Mouse (Mus musculus) fibroblast of lung, adult 2 months (primary cell): ENCODE data around the gene Ces1b.

Source experiments
- DNase-seq: peaks from one replicate; pipeline ENCODE4 v3.0.0-alpha.2; 2011; ENCODE audit warnings: low read depth

Ces1b gene

DNA sequence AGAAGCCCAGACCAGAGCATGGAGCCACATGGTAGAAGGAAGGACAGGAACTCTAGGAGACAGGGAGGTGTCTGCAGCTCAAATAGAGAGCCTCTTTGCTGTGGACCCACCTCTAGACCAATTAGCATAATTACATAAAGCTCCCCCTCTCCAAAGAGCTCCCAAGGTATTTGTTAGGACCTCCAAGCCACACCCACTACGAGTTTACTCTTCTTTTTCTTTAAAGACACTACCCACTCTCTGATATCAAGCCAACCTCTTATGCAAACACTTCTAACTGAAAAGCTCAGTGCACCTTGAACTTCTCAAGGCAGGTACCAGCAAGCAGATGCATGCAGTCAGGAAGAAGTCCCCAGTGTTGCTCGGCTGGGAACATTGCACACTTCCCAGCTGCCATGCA lies at the start of gene Ces1b:
Ces1b (minus strand) TSS at position 131 of the 400 bp plus-strand sequence.
- DNase-seq, result no peak

DNA sequence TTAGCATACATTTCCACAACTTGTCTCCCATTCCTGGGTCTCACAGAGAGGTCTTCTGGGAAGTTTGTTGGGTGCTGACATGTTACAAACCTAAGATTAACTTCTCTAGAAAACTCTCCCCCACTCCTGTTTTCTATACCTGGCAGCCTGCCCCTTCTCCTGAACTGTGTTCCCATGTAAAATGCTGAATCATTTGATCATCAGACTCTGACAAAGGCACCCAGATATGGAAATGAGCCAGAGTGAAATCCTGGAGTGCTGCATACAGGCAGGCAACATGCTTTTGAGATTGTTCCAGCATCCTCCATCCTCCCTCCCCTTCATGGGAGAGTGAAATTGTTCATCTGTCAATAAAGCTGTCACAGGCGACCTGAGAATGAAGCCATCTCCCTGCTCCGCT lies 46.7 kb upstream of the Ces1b start:
- no peak for DNase-seq

DNA sequence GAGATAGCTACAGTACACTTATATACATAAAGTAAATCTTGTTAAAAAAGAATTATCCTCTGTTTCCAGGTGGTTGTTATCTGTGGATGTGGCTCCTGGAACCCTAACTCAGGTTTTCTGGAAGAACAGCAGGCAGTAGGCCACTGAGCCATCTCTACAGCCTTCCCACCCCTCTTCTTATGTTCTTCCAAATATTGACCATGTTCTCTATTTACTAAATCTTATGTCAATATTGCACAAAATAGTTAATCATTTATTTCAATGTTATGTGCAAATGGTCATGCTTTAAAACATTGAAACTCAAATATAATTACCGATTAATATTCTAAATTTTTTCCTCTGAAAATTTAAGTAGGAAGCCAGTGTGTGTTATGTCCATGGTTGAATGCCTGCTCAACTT lies 42.2 kb upstream of the Ces1b start:
- DNase-seq, result no peak

DNA sequence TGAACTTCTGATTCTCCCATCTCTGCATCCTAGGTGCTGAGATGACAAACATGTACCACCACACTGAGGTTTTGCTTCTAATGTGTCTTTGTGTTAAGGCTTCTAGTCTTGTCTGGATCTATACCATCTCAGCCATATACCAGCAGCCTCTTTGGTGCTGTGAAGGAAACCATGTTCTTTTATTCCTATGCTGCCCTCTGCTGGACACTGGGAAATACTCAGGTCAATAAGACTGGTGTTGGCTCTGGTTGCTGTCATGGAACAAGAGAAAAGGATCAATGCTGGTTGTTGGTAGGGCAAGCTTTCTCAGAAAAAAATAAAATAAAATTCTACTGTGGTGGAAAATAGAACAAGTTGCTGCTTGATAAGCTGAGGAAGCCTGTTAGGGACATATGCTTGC lies 15.6 kb upstream of the Ces1b start:
- peak; percentile 4 for DNase-seq

DNA sequence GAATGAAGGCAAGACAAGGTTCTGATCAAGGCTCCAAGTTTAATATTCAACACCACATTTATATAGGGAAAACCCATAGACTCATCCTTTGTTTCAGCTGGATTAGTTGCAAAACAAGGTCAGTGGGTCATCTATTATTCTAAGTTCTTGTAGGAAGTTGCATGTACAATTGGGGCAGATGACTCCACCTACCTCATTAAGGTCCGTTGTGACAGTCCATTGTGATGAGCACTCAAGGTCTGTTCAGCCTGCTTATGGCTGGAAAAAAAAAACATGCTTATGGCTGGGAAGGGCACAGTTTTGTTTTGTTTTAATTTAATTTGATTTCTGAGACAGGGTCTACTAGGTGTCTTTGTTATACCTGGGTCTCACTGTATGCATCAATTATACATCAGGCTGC lies 11.5 kb upstream of the Ces1b start:
- DNase-seq, result no peak

DNA sequence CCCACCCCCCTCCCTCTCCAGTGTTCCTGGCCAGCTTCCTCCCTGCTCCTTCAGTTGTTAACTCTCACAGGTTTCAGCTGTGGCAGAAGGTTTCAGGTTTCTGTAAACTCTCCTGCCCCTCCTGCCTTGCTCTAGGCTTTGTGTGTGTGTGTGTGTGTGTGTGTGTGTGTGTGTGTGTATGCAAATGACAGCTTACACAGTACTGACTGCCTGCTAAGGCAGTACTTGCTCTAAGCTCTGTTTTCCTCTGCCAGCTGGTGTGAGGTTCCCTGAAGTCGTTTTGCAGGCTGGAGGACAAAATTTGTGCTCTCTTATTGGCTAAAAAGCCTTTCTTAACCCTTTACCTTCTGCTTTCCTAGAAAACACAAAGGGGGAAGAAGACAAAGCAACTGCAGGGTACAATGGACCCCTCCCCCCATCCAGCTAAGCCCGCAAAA lies 8.9 kb upstream of the Ces1b start:
- DNase-seq, result no peak

DNA sequence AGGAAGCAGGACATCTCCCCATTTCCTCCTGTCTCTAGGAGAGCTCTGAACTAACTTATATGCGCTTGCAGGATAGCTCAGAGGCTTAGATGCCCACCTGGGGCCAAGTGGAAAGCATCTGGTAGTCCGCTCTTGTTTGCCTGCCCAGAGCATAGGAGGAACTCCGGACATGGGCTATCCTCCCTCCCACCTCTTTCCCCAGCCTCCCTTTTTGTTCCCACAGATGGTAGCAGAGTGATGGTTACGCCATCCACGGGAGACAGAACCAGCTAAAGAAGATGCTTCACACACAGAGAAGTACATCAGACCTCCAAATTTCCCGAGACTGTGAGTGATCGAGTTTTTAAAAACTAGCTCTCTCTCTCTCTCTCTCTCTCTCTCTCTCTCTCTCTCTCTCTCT lies 8.4 kb upstream of the Ces1b start:
- no peak for DNase-seq

DNA sequence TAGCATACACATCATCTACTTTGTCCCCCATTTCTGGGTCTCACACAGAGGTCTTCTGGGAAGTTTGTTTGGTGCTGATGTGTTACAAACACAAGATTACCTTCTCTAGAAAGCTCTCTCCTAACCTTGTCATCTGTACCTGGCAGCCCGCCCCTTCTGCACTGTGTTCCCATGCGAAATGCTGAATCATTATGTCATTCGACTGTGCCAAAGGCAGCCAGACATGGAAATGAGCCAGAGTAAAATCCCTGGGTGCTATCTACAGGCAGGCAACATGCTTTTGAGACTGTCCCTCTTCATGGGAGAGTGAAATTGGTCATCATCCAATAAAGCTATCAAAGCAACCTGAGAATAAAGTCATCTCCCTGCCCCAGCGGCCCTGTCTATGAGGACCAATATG lies 4.6 kb downstream of the Ces1b start:
- no peak for DNase-seq

DNA sequence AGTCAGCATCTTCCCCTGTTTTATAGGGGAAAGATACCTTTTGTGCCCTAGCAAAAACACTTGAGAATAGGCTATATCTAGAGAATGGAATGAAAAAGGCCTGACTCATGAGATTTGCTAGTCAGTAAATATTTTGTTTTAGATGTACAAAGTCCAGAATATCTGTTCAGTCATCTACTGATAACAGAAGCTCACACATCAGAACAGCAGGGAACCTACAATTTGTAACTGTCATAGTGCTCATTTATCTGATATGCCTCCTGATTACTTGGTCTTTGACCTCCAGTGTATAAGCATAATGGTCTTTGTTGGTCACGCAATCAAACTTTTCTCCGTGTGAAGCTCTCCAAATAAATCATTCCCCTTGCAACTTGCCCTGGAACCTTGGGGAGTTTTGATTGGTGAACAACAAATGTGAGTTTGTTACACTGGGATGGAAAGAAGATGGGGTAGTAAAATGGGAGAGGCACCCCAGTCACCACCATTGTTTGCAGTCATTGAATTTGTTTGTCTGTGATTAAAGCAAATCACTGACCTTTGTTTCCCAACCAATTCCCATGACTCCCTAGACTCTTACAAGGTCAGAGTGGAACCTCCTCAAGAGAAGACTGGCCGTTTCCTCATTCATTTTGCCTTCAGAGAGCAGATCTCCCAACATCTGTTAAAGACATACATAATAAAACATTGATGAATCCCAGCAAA lies 16.2 kb downstream of the Ces1b start:
- DNase-seq, result no peak

DNA sequence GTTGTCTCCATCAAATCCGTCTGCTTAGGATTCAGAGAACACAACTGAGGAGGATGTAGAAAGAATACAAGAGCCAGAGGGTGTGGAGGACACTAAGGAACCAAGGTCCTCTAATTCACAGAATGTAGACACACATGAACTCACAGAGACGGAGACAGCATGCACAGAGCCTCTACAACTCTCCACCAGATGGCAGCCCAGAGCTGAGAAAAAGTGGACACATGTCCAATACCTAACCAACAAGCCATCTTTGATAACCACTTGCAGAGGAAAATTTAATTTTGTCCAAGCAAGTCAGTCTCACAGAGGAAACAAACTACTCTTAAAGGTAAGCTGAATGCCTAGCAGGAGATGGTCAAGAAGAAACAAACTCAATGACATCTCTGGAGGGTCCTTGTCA lies 20.6 kb downstream of the Ces1b start:
- no peak for DNase-seq

DNA sequence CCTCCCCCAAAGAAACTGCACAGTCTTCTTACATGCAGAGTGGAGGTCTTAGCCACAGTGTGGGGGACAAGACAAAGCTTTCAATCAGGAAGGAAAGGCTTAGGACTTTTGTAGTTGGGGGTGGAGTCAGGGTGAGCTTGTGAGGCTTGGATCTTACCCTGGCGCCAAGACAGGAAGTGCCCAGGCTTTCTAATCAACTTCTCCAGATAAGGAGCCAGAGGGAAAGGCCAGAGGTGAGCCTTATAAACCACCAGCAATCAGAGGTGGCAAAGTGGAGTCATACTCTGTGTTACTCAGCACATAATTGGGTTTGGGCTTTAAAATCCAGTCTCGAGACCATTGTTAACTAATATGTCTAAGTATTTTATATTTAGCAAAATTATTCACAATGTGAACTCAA lies 24.6 kb downstream of the Ces1b start:
- DNase-seq, result no peak

DNA sequence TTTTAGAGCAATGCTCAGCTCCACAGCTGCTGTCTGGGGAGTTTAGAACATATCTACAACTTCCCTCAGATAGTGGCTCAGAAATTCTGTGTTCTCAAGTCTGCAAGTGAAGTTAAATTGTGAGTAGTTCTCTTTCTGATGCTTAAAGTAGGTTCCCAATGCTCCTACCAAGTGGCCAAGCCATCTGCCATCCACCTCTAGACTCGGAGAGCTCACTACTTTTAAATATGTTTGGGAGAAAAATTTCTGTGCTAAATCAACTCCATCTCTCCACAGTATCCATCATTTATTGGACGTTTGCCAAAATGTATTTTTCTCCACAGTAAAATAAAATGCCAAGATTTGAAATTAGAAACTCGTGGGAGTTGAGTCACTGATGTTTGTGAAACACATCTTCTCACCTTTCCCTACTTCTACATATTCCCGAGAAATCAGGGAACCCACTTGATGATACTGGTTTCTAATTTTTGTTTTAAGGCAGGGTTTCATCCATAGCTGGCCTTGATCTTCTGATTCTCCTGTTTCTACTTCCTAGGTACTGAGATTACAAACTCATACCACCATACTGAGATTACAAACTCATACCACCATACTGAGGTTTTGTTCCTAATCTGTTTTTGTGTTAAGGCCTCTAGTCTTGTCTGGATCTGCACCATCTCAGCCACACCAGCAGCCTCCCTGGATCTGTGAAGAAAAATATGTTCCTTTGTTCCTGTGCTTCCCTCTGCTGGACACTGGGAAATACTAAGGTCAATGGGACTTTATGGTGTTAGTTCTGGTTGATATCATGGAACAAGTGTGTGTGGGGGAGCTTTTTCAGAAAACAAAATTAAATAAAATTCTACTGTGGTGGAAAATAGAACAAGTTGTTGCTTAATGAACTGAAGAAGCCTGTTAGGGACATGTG lies 31.1 kb downstream of the Ces1b start:
- peak; percentile 54 for DNase-seq

DNA sequence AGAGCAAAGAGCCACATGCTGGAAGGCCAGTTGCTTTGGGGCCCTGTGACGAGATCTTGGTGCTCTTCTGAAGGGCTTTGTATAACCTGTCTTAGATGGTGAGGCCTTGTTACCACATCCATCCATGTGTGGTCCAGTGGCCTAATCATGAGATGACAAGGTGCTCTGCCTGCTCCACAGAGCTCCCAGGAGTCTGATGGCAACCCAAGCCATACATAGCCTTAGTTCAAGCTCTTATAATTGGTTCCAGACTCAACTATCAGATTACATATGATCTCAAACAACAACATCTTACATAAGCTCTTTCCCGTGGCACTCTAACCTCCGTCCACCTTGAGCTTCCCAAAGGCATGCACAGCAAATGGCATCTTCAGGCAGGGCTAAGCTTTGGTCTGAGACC lies 31.7 kb downstream of the Ces1b start, which contains the start of gene Ces1a:
Ces1a (minus strand) TSS at position 101 of the 400 bp plus-strand sequence.
- no peak for DNase-seq

DNA sequence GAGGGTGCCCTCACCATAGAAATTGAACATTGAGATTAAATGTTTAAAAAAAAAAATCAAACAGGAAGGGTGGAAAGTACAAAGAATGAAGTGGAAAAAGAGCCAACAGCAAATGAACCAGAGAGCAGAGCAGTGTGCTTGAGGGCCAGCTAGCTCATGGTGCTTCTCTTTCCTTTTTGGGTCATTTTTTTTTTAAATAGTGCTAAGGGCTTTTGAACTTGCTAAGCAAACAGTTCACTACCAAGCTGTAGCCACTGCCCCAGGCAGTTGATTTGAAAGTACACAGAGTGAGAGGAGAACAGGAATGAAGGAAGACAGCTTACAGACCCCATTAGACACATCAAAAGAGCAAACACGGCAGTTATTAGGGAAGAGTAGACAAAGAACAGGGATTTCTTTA lies 36.7 kb downstream of the Ces1b start:
- no peak for DNase-seq

DNA sequence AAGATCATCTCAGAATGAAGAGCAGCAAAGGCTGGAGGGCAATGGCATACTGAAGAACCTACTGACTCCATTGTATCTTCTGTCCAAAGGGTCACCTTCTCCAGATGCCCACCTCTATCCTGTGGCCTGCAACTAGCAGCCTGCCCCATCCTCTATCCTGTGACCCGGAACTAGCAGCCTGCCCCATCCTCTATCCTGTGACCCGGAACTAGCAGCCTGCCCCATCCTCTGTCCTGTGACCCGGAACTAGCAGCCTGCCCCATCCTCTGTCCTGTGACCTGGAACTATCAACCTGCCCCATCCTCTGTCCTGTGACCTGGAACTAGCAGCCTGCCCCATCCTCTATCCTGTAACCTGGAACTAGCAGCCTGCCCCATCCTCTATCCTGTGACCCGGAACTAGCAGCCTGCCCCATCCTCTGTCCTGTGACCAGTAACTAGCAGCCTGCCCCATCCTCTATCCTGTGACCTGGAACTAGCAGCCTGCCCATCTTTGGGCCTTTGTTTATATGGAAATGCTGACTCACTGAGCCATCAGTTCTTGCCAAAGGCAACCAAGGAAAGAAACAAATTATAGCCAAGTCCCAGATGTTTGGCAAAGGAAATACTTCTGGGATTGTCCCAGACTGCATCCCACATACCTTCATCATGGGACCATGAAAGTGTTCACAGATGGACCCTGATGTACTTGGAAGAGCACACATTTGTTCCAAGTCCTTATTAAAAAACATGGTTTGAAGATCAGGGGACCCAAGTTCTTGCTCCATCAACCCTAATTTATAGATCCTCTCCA lies 38.8 kb downstream of the Ces1b start:
- peak; percentile 96 for DNase-seq

DNA sequence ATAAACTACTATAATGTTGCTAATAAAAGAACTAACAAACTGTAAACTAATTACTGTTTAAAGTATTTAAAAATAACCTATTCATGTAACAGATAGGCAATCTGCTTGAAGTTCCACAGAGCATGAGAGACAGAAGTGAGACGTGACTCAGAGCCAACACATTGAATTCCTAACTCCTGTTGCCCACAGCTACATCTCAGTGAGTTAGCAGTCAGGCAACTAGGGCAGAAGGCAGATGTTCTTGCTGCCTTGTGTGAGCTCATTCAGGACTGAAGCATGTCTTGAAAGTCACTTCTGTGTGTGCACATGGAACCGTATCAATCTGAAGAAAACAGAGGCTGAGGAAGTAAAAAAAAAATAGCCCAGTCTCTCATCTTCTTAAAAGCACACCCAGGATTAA lies 39.6 kb downstream of the Ces1b start:
- peak; percentile 62 for DNase-seq

DNA sequence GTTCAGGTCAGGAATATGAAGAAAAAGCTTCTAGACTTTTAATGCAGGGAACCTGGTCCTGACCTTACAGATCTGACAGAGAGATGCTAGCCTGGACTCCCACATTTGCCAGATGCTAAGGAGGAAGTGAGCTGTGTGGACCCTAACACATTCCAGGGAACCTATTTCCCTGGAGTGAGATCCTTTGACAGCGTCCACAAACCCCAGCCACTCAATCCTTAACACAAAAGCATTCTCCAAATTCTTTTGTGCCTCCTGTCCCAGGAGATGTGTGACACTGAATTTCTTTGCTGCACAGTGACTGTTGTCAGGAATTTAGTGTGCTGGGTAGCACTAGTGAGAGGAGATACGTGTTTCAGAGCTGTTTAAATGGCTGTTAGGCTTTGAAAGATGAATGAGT lies 41.0 kb downstream of the Ces1b start:
- no peak for DNase-seq

DNA sequence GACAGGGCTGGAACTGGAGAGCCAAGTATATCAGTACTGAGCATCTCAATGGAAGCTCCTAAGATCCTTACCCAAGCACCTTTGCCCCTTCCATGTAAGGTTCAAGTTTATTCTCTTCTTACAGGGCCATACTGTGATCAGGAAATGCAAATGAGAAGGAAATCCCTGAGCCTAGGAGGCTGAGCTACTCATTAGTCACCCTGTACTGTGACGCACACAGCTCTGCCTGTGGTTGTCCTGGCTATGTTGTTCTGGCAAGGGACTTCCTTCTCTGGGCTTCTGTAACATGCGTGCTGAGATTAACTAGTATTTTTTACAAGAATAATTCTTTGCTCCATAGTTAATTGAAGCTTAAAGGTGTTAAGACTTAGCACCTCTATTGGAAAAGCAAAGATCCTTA lies 49.2 kb downstream of the Ces1b start:
- DNase-seq, result peak; percentile 44

DNA sequence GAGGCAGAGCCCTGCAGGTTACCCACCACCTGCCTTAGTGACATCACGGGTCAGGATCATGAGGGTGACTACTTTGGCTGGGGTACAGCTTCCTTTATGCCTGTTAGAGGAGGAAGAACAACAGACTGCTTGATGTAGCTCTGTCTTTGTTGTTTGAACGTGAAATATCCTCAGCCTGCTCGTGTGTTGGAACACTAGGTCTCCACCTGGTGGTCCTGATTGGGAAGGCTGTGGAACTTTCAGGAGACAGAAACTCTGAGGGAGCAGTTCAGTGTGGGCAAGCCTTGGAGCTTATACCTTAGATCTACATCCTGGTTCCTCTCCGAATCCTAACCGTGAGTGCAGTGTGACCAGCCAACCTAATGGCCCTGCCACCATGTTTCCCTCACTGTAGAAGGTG lies 58.1 kb downstream of the Ces1b start:
- DNase-seq, result no peak

DNA sequence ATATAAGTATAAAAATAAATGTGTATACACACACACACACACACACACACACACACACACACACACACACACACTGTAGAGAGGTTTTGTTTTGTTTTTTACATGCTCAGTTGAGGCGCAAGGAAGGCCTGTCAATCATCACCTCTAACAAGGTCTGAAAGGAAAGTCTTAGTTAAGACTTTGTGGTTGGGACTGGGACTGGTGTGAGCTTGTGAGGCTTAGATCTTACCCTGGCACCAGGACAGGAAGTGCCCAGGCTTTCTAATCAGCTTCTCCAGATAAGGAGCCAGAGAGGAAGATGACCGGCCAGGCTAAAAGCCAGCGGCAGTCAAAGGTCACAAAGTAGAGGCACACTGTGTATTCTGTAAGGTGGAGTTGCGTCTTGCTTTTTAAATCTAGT lies 65.5 kb downstream of the Ces1b start:
- DNase-seq, result no peak

DNA sequence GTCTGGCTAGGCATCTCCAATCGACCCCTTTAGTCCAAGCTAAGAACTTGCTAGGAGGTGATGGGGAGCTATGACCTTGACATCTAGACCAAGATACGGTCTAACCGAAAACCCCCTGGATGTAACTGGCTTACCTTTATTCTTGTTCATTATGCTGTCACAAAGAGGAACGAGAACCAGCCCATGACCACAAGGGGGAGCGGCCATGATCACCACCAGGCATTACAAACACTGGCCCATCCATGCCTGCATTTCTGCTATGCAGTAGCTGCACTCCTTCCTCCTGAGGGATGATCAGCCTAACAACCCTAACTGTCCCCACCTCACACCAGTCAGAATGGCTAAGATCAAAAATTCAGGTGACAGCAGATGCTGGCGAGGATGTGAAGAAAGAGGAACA lies 67.6 kb downstream of the Ces1b start:
- no peak for DNase-seq

DNA sequence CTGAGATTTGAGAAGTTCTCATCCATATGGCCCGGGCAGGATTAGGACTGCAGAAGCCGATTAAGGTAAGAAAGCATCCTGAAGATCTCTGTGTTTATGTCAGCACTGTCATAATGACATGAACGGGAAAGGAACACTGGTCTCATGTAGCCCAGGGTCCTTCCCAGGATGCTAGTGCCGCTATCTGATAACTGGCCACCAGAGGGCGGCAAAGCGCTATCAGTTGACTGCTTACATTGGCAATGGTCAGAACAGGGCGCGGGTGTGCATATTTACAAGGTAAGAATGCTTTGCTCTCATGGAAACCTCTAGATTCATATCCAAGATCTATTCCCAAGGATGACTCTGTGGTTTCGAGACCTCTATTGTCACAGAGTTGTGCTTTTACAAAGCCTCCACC lies 68.4 kb downstream of the Ces1b start:
- DNase-seq, result no peak

DNA sequence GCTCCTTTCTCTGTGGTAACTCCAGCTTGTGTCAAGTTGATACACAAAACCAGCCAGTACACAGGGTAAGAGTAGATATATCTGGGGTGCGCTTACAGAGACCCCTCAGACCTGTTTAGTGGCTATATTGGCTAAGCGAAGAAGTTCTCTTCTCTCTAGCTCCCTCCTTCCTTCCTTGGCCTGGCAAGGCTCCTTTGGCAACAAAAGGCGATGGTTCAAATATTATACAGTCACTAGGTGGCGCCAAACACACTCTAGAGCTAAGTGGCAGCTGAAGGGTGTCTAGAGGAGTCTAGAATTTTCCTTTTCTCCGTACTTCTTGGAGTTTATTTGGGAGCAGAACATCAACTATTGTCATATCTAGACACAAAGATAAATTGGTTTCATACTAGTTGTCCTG lies 69.5 kb downstream of the Ces1b start:
- no peak for DNase-seq
